Mouse (Mus musculus) kidney, postnatal 0 days (tissue): ENCODE measurements around the gene Sik3. TPM values are rescaled to one million over a fixed set of nuclear protein-coding genes. Genes with fewer than 3 reads are reported as not detected.

Source experiments
- ATAC-seq: fragments of 200-750 bp; cut with Nextera tagmentation; replicated peaks from 2 replicates; pipeline ENCODE4 v1.8.0; 2017; ENCODE audit warnings: low read depth, moderate number of reproducible peaks, moderate TSS enrichment, moderate library complexity; ENCODE audit not compliant: low FRiP score
- DNase-seq: peaks from one replicate; pipeline ENCODE4 v3.0.0-alpha.2; 2016; ENCODE audit warnings: low spot score
- H3K27ac ChIP-seq: fragments of 300-500 bp; sonication (generic); 2 replicates; pipeline ENCODE4 v1.5.1; 2014; ENCODE audit warnings: mild to moderate bottlenecking
- H3K27me3 ChIP-seq: fragments of 300-500 bp; sonication (generic); 2 replicates; pipeline ENCODE4 v1.6.1; 2014; ENCODE audit warnings: low read length, mixed read lengths; ENCODE audit not compliant: insufficient read depth
- H3K36me3 ChIP-seq: fragments of 300-500 bp; sonication (generic); 2 replicates; pipeline ENCODE4 v1.6.1; 2014; ENCODE audit warnings: low read length, mixed read lengths; ENCODE audit not compliant: insufficient read depth
- H3K4me1 ChIP-seq: fragments of 300-500 bp; sonication (generic); replicated peaks from 2 replicates; pipeline ENCODE4 v1.6.1; 2014; ENCODE audit warnings: antibody characterized with exemption, low read length, mixed read lengths; ENCODE audit not compliant: insufficient read depth
- H3K4me2 ChIP-seq: fragments of 300-500 bp; sonication (generic); 2 replicates; pipeline ENCODE4 v1.6.1; 2014; ENCODE audit warnings: mild to moderate bottlenecking, low read length, moderate library complexity, mixed read lengths
- H3K4me3 ChIP-seq: fragments of 300-500 bp; sonication (generic); replicated peaks from 2 replicates; pipeline ENCODE4 v1.5.1; 2014; ENCODE audit warnings: low read depth, low read length
- H3K9ac ChIP-seq: fragments of 300-500 bp; sonication (generic); 2 replicates; pipeline ENCODE4 v1.6.1; 2014; ENCODE audit warnings: low read depth, low read length
- H3K9me3 ChIP-seq: fragments of 300-500 bp; sonication (generic); replicated peaks from 2 replicates; pipeline ENCODE4 v1.6.1; 2016; ENCODE audit warnings: low read length, inconsistent platforms, mixed read lengths
- CTCF ChIP-seq: IDR thresholded peaks from 2 replicates; pipeline ENCODE4 v1.5.1; 2016; ENCODE audit warnings: antibody characterized with exemption, low read depth, mild to moderate bottlenecking, moderate library complexity
- WGBS: fragments of 180-500 bp; shearing (Covaris S2); extraction: QIAGEN DNeasy Blood & Tissue Kit; methylation state at CpG from one replicate; pipeline ENCODE4 v1.1.7; 2014; 5-methylcytosine and 5-hydroxymethylcytosine counted together
- polyA plus RNA-seq: library from polyadenylated mRNA; unstranded; fragments of >200 nt; fragmentation: Nextera tagmentation; extraction: Ambion mirVana; gene quantifications from 2 replicates; pipeline ENCODE4 v1.2.1, GENCODE M21; 2015

Sik3 gene
- polyA plus RNA-seq, 1 experiment from 2014 or later = 12.5 TPM

DNA sequence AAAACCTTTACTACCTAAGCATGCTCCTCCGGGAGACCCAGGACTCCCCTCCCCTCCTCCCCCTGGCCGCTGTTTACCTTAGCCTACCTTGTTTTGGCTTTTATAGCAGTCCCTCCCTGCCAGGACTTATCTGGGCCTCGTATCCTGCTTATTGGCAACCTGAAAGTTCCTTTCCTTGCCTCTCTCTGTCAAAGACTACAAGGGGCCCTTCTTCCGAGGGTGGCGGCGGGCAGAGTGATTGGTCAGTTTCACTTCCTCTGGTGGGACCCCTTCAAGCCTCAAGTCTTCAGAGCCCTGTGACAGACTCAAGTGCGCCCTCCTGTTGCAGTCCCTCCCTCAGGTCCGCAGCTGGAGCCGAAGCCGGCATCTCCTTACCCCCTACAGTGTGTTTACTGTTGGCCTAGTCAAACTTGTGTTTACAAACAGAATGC is 1.6 kb downstream of the Sik3 start:
- H3K27ac ChIP-seq = peak overlapping the region; percentile 50; the same call in 1 of the 2 replicates
- peak; percentile 54 for TF ChIP-seq CTCF
- peak overlapping the region; percentile 96 for H3K4me3 ChIP-seq
- no peaks in the 10 kb centered on the region for H3K36me3 ChIP-seq
- ATAC-seq (no peak), DNase-seq (peak; percentile 84)
- WGBS = 2% methylated on average over 10 of the region's 10 CpGs
- no peaks in the 10 kb centered on the region for H3K9me3 ChIP-seq
- peaks cover 30% of the 10 kb centered on the region for H3K4me1 ChIP-seq
- peak overlapping the region; percentile 69 for H3K4me2 ChIP-seq
- H3K9ac ChIP-seq = peak overlapping the region; percentile 36; the same call in 1 of the 2 replicates
- no peaks in the 10 kb centered on the region for H3K27me3 ChIP-seq

- TF ChIP-seq CTCF = no peak
- Histone ChIP-seq H3K36me3 (no peaks in the 10 kb centered on the region), H3K9me3 (no peaks in the 10 kb centered on the region), H3K4me2 (peak overlapping the region; percentile 69), H3K27me3 (no peaks in the 10 kb centered on the region), H3K4me1 (peaks cover 30% of the 10 kb centered on the region), H3K27ac (peak overlapping the region; percentile 52), H3K4me3 (no peak overlapping the region), H3K9ac (no peak overlapping the region)
- ATAC-seq (no peak), DNase-seq (peak; percentile 30)
- WGBS = 26% methylated on average over 8 of the region's 8 CpGs
Observed at GRCm38 (mm10) chr9:46015081-46015551, 2.5 kb downstream of the Sik3 start.

DNA sequence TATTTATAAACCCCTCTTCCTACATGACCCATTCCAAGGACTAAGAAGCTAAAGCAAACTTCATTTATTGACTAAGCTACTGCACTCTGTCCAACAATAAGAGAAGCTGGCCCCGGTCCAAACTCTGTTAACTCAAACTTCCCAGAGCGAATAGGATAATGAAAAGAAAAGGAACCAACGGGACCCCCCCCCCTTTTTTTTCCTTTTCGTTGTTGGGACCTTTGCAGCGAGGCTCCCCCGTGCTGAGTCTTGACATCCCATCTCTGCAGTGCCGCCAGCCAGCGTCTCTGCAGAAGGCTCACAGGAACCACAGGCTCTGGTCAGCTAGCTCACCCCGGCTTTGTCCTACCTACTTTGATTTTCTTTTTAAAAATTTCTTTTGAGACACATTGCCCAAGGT is 3.2 kb downstream of the Sik3 start:
- WGBS = 35% methylated on average over 9 of the region's 9 CpGs
- Histone ChIP-seq H3K4me1 (peaks cover 30% of the 10 kb centered on the region), H3K27me3 (no peaks in the 10 kb centered on the region), H3K27ac (peak overlapping the region; percentile 52; the same call in 1 of the 2 replicates), H3K4me3 (no peak overlapping the region), H3K9me3 (no peaks in the 10 kb centered on the region), H3K4me2 (peak overlapping the region; percentile 69), H3K36me3 (no peaks in the 10 kb centered on the region), H3K9ac (no peak overlapping the region)
- ATAC-seq (no peak), DNase-seq (peak; percentile 51)
- TF ChIP-seq CTCF = no peak

DNA sequence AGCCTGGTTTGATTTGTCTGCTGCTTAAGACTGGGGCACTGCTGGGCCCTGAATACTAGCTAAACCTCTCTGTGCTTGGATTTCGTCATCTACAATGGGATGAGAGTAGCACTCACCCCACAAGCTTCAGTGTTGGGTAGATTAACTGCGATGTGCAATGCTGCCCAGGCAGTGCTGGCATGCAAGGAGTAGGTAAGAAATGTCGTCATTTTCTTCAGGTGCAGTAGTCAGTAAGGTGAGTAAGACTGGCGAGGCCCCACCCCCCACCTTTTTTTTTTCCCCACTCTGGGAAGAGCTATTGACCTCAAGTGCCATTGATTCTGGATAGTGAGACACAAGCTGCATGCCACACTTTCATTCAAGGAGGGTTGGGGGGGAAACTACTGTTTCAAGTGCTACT is 3.8 kb downstream of the Sik3 start:
- H3K4me1 ChIP-seq = peaks cover 28% of the 10 kb centered on the region
- no peak for DNase-seq

DNA sequence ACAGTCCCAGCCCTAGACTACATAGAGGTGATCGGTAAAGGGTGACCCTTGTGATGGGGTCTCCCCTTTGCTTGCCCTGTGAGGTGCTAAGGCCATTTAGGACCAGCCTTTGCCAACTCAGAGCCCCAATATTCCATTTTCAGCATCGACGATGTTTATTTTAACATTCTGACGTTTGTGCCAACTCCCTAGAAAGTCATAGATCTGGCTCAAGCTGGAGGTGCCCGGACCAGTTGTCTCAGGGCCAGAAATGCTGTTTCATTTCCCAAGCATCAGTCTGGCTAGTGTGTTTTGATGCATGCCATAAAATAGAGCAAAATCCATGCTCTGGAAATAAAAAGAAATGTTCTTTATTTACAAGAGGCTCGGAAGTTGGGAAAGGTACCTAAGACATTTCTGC is 5.7 kb downstream of the Sik3 start:
- WGBS = 84% methylated on average over 6 of the region's 6 CpGs
- ATAC-seq (no peak), DNase-seq (no peak)
- Histone ChIP-seq H3K4me3 (no peak overlapping the region), H3K9ac (no peak overlapping the region), H3K4me1 (peaks cover 23% of the 10 kb centered on the region), H3K27ac (no peak overlapping the region), H3K36me3 (no peaks in the 10 kb centered on the region), H3K4me2 (no peak overlapping the region), H3K9me3 (no peaks in the 10 kb centered on the region), H3K27me3 (no peaks in the 10 kb centered on the region)
- no peak for TF ChIP-seq CTCF

More for the DNA sequence above, 3.8 kb downstream of the Sik3 start:
- ATAC-seq = no peak
- H3K27me3 ChIP-seq = no peaks in the 10 kb centered on the region
- H3K27ac ChIP-seq = no peak overlapping the region
- TF ChIP-seq CTCF = no peak
- no peaks in the 10 kb centered on the region for H3K9me3 ChIP-seq
- no peak overlapping the region for H3K4me3 ChIP-seq
- 73% methylated on average over 4 of the region's 4 CpGs for WGBS
- no peak overlapping the region for H3K4me2 ChIP-seq
- no peaks in the 10 kb centered on the region for H3K36me3 ChIP-seq
- H3K9ac ChIP-seq = no peak overlapping the region

DNA sequence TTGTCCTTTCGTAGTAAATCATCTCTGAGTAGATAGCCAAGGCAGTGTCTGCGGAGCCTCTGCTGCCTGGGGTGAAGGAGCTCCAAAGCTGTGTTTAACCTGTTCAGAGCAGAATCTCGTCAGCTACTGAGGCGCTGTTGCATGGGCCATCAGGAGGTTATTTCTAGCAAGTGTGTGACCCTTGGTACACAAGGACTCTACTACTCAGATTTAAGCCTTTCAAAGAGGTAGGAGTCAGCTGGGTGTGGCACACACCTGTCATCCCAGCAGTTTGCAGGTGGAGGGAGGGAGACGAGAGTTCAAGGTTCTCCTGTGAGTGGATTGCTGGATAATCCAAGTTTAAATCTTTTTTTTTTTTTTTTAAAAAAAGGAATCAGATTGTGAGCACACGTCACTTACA is 7.4 kb downstream of the Sik3 start:
- no peak for TF ChIP-seq CTCF
- no peak overlapping the region for H3K27ac ChIP-seq

GRCm38 (mm10) chr9:46023591-46023990 is 11.0 kb downstream of the Sik3 start:
- DNase-seq (no peak), ATAC-seq (no peak)
- H3K36me3 ChIP-seq = no peaks in the 10 kb centered on the region
- 86% methylated on average over 11 of the region's 11 CpGs for WGBS
- H3K9me3 ChIP-seq = no peaks in the 10 kb centered on the region
- no peak for TF ChIP-seq CTCF
- H3K4me2 ChIP-seq = no peak overlapping the region
- no peak overlapping the region for H3K9ac ChIP-seq
- no peaks in the 10 kb centered on the region for H3K27me3 ChIP-seq
- no peak overlapping the region for H3K4me3 ChIP-seq
- no peaks in the 10 kb centered on the region for H3K4me1 ChIP-seq
- H3K27ac ChIP-seq = no peak overlapping the region

More for the DNA sequence above, 7.4 kb downstream of the Sik3 start:
- no peak overlapping the region for H3K4me2 ChIP-seq
- H3K36me3 ChIP-seq = no peaks in the 10 kb centered on the region
- DNase-seq (no peak), ATAC-seq (no peak)
- H3K9ac ChIP-seq = no peak overlapping the region
- peaks cover 15% of the 10 kb centered on the region for H3K4me1 ChIP-seq
- H3K27me3 ChIP-seq = no peaks in the 10 kb centered on the region
- no peak overlapping the region for H3K4me3 ChIP-seq
- H3K9me3 ChIP-seq = no peaks in the 10 kb centered on the region
- WGBS = 71% methylated on average over 6 of the region's 6 CpGs
